Mouse (Mus musculus) spleen, embryonic (tissue): ENCODE measurements around the gene Etfb.

Experiments
- CTCF ChIA-PET: fragments of 350-600 bp; sonication (Branson Sonifier 250); formaldehyde crosslinking; loops from one replicate; lab custom pipeline; 2022; lab: Charles Lee

Etfb gene

DNA sequence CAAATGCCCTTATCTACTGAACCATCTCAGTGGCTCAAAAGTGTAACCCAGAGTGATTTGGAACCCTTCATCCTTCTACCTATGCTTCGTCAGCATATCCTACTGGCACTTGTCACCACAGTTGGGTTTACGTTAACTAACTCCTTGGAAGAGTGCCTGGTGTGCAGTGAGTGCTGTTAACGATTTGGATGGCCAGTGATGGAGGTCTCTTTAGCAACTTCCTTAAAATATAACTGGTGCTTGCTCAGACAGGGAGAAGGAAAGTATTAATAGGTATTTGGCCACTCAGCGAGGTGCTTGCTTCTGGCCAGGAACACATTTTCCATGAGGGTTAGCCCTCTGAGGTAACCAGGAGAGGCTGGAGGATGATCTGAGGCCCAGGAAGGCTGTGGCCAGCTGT lies 3.9 kb downstream of the Etfb start:
- CTCF ChIA-PET = no interaction called here

DNA sequence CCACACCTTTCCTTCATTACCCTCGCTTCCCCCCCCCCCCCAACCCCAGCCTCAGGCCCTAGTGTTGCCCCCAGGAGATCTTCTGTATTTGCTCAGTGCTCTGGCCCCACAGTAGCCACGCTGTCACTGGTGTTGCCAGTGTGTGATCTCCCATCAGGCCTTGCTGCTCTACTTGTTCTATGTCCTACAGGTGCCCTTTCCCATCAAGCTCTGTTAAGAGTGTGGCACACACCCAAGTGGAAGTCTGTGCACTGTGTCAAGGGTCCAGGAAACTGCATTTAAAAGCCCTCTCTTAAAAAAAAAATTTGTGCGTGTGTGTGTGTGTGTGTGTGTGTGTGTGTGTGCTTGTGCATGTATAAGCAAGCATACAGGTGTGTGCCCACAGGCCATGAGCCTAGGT lies 4.4 kb downstream of the Etfb start:
- CTCF ChIA-PET = no interaction called here

DNA sequence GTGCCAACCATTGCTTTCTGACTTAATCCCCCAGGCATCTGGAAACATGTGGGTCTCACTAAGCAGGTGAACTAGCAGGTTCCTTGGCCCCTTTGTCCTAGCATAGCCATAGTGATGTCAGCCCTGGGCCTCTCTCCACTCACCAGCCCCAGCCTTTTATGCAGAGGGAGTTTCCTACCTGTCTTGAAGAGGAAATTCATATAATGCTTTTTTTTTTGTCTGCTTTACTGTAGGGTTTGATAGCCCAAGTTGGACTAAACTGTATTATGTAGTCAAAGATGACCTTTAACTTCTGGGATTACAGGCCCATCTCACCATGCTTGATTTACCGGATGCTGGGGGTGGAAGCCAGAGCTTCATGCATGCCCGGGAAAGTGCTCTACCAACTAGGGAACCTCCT lies 5.9 kb downstream of the Etfb start:
- CTCF ChIA-PET = no interaction called here

DNA sequence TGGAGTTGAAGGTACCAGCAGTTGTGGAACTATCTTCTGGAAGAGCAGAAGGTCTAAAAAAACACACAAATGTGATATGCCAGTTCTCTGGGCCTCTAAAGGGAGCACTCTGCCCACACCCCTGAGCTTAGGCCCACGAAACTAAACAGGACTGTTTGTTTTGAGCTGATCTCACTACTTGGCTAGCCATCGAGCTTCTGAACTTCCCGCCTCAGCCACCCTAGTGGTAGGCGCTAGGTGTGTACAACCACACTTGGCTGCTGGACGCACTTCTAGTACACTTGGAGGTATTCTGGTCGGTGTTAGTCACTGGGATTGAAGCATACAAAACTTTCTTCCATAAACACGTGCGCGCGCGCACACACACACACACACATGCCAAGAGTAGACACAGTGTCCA lies 7.8 kb downstream of the Etfb start:
- CTCF ChIA-PET = no interaction called here

DNA sequence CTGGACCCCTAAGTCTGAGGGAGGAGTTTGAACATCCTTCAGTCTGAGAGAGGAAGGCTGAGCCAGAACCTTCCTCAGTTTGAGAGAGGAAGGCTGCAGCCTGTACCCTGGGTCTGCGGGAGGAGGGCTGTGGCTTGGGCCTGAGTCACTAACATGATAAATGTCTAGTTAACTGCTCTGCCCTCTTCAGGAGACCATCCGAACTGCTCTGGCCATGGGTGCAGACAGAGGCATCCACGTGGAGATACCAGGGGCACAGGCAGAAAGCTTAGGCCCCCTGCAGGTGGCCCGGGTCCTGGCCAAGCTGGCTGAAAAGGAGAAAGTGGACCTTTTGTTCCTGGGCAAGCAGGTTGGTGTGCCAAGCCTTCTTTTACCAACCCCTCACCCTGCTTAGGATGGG lies 8.7 kb downstream of the Etfb start:
- CTCF ChIA-PET = interaction anchor here (0.6 kb wide), 1 partner anchor 170 kb away, joined by 4 read pairs; no protein-coding TSS in a partner anchor

DNA sequence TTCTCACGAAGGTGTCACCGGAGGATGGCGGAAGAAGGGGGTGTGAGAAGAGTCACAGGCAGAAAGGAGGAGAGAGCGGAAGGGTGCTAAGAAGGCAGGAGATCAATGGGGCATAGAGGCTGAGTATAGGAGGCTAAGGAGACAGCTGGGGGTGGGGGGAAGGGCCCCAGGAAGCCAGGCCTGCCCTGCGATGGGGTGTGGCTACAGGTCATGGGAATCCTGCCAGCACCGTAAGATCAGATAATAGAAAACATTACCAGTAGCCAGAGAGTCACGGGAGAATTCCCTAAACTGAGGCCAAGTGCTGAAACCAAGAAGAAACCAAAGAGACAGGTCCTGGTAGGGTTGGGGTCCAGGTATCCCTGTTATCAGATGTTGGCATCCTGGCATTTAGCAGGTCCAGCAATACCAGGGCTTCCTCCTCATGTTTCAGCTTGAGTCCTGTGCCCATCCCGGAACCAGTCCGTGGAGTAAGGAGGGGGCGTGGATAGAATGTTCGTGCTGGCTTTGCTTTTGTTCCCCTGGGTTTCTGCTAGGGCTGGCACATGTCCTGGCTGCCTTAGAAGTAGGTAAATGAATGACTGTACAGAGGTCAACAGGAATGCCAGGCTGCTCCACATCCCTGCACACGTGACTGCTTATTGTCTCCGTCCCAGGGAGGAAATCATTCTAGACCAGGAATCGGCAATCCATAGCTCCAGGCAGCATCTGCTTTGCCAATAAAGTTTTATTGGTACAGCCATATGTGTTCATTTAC lies 9.9 kb downstream of the Etfb start:
- CTCF ChIA-PET = no interaction called here

DNA sequence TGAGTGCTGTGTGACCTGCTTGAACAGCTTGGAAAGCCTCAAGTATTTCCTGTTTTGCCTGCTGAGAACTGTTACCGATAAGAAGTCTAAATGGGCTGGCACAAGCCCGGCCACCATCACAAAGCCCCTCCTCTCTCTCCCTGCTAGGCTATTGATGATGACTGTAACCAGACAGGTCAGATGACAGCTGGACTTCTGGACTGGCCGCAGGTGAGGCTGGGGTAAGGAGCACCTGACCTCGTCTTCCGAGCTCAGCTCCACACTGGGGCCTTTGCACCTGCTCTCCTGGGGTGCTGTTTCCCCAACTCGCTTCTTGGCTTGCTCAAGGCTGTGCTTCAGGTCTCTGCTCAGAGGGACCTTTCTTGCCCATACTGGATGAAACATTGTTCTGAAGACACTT lies 10.5 kb downstream of the Etfb start:
- CTCF ChIA-PET = no interaction called here

DNA sequence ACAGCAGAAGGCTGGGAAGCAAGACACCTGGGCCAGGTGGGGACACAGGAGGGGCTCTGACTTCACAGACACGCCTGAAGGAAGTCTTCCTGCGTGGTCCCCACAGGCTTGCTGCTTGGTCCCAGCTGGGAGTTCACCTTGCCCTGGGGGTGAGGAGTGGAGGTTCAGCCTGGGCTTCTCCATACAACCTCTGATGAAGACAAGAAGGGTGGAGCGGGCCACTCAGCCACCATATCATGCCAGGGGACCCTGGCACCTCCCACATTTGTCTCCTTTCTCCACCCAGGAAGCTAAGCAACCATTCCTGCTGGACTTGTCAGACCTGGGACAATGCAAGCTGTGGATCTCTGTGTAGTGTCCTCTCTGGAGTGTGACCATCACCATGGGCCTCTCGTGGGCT lies 19.0 kb downstream of the Etfb start, which contains the start of gene Vsig10l:
Vsig10l (plus strand) TSS at position 301 of the 400 bp plus-strand sequence.
- CTCF ChIA-PET = no interaction called here

DNA sequence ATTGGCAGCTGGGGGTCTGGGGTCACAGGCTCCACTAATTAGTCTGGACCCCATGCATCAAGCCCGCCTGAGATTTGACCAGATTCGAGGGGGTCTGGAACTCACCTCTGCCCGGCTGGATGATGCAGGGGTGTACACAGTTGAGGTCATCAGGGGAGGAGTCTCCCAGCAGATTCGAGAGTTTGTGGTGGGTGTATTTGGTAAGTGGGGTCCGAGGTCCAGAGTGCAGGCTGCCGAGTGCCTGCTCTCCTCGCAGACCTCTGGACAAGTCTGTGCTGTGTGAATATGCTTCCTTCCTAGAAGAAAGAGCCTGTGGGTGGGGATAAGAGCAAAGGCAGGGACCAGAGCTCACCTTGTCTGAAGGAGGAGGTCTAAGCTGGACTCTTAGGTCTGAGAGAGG lies 20.1 kb downstream of the Etfb start:
- CTCF ChIA-PET = no interaction called here

DNA sequence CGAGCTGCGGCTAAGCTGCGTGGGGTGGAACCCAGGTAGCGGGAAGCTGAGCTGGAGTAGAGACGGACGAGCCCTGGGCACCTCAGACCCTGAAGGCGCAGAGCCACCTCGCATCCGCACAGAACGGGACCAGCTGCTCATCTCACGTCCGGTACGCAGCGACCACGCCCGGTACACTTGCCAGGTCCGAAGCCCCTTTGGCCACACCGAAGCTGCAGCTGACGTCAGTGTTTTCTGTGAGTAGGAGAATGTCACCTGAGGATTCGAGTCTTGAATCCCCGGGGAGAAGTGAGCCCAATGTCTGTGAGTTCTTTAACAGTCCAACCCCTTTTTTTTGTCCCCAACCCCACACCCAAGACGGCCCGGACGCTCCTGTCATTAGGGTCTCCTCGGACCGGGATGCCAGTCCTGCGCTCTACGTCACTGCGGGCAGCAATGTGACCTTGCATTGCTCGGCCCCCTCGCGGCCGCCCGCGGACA lies 21.0 kb downstream of the Etfb start:
- CTCF ChIA-PET = interaction anchor here (0.7 kb wide), 3 partner anchors 88 to 116 kb away, joined by 3 read pairs; no protein-coding TSS in a partner anchor

DNA sequence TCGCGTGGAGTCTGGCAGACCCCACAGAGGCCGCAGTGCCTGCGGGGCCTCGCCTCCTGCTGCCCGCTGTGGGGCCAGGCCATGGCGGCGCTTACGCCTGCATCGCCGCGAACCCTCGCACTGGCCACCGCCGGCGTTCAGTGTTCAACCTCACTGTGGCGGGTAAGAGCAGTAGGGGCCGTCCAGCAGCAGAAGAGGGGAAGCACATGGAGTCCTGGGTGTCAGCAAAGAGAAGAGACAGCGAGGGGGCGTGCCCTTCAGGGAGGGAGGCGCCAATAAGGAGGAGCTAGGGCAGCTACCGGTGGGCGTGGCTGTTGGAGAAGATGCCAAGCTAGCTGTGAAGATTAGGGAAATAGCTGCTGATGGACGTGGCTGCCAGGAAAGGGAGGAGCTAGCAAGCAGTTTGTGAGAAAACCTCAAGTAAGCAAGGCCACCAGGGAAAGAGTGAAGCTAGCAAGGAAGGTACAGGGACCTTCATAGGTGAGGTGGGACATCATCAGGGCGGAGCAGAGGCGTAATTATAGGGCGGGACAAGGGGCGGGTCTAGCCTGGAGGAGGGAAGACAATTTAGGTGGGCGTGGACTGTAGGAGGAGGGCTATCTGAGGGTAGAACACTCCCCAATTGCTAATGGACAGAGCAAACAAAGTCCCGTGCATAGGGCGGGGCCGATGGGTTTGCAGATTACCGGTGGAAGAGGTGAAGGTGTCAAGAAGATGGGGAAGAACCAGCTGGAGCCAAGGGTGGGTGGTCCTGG lies 21.6 kb downstream of the Etfb start:
- CTCF ChIA-PET = no interaction called here

DNA sequence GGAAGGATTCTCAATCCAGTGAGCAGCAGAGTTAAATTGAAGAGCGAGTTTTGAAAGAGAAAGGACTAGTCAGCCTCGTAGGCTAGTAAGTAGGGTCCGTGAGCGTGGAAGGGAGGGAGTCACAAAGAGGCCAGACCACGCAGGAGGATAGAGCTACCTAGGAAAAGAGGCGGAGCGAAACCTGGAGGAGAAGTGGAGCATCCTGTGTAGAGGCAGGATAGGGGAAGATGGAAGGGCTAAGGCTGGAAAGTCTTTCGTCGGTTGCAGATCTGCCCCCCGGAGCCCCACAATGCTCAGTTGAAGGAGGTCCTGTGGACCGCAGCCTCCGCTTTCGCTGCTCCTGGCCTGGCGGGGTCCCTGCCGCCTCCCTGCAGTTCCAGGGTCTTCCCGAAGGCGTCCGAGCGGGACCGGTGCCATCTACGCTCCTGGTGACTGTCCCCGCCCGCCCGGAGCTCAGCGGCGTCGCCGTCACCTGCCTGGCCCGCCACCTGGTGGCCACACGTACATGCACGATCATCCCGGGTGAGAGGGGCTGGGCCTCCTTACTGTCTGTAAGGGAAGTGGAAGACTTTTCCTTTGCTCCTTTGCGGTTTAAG lies 22.3 kb downstream of the Etfb start:
- CTCF ChIA-PET = interaction anchor here (0.5 kb wide), 1 partner anchor 113 kb away, joined by 4 read pairs; no protein-coding TSS in a partner anchor

DNA sequence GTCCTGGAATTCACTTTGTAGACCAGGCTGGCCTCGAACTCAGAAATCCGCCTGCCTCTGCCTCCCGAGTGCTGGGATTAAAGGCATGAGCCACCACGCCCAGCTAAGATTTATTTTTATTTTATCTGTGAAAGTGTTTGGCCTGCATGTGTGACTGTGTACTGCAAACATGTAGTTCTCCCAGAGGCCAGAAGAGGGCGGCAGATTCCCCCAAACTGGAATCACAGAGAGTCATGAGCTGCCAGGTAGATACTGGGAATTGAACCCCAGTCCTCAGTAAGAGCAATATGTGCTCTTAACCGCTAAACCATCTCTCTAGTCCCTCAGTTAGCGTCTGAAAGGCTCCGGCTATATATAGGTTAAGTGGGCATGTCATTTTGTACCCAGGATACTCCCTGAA lies 26.5 kb downstream of the Etfb start:
- CTCF ChIA-PET = interaction anchor here (1.1 to 1.5 kb wide), 2 partner anchors 8 to 115 kb away, joined by 3 read pairs; no protein-coding TSS in a partner anchor

DNA sequence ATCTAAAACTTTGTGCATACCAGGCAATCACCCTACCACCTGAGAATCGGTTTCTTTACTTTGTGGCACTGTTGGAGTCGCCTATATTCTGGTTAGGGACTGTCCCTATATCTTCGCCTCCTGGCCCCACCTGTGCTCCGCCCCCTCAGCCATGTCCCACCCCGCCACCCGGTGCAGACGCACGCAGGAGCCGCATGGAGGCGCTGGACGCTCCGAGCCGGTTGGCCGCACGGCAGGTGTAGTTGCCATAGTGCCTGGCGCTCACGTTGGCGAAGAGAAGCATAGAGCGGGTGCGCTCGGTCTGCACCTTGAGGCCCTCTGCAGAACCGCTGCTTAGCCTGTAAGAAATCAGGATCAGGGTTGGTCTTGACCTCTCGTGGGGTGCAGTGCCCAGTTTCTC lies 31.8 kb downstream of the Etfb start:
- CTCF ChIA-PET = no interaction called here

DNA sequence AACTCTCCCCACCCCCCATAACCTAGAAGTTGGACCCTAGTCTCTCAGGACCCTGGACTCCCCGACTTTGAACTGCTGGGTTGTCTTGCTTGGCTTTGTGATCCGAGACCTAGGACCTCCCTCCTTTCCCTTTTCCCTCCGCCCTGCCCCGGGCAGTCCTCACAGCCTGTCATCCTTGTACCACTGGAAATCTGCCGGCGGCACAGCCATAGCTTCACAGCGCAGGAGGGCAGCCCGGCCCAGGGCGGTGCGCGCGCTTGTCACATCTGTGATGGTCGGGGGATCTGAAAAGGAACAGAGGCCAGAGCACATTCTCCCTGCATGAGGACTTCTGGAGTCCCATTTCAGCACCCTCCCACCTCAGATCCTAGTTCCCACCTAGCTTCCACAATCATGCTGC lies 32.5 kb downstream of the Etfb start:
- CTCF ChIA-PET = no interaction called here

DNA sequence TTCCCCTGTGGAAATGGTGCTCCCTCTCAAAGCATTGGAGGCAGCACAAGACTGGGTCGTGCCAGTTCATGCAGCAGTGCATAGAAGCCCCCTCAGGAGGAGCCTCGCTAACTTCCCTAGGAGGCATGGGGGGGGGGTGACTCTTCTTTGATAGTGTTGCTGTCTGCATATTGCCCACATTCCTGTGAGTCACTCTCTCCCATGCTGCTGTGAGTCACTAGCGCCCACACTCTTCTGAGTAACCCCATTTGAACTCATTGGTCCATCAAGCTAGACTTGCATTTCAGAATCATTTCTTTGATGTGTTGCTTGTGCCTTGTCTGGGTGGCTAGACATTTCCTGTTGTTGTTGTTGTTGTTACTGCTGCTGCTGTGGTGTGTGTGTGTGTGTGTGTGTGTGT lies 37.3 kb downstream of the Etfb start:
- CTCF ChIA-PET = interaction anchor here (0.6 kb wide), 1 partner anchor 141 kb away, joined by 3 read pairs; no protein-coding TSS in a partner anchor

DNA sequence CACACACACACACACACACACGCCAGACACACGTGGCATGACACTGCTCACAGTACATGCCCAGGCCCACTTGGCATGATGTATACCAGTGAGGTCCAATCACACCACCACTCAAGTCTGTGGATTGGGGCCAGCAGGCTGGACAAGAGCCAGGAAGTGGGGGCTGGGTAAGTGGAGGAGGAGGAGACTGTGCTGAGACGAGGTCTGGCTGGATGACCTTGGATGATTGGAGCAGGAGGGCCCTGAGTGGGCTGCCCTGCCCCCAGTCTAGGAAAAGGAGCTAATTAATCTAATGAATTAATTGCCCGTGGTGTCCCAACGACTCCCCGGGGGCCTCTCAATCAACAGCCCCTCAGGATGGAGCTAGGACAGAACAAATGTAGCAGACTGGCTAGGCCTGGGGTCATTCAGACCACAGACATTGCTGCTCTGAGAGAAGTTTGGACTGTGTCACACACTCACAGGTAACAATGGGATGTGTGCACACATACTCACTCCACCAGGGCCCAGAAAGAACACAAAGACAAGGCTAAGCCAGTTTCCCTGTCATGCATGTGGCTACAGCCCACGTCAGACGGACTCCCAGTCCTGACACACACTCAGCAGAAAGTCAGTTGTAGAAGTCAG lies 38.3 kb downstream of the Etfb start:
- CTCF ChIA-PET = interaction anchor here (0.6 kb wide), 2 partner anchors 114 to 140 kb away, joined by 3 read pairs; no protein-coding TSS in a partner anchor

DNA sequence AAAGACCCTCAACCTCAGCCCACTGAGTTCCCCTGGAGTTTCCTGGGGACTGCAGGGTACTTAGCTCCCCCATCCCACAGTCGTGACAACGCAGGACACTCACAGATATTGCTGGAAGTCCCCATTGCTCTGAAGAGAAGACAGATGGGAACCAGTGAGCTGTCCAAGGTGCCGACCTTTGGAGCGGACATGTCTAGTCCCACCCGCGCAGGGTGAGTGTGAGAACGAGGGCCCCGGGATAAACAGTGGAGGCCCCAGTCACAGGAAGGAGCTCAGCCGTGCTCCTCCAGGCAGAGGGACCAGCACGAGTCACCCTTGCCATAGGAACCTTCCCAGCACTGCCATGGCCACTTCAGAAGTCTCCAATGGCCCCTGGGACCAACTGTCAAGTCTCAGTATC lies 39.4 kb downstream of the Etfb start:
- CTCF ChIA-PET = interaction anchor here (0.7 kb wide), 1 partner anchor 50 kb away, joined by 6 read pairs; no protein-coding TSS in a partner anchor

DNA sequence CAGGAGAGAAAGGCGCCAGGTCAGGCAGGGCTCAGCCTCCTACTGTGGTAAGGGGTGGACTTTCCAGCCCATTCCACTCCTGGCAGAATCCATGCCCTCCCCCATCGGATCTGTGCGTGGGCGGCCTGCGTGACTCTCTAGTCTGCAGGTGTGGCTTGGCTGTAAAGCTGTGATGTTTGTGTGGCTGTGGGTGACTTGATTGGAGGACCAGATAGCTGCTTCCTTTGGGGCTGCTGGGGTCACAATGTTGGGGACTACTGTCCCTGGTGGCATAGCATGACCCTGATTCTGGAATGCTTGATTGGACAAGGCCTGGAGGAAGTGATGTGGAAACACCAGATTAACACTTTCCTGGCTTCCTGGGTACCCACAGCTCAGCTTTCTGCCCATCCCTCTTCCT lies 44.8 kb downstream of the Etfb start:
- CTCF ChIA-PET = no interaction called here

DNA sequence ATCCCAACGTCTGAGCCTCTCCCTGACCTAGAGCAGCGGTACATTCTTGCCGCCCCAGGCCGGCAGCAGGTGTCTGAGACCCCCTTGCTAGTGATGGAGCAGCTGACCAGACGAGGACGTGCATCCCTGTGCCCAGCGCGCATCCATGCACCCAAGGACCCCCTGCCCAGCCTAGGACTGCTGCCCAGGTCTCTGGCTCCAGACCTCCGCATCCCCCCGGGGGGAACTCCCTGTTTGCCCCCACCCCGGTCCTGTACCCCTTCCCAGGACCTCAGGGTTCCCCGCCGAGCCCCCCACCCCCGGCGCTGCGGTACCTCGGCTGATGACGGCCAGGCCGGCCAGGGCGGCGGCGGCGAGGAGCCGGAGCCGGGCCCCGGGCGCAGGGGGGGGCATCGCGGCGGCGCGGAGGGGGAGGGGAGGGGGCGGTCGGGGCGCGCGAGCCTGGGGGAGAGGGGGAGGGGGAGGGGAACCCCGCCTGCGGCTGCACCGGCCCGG lies 45.8 kb downstream of the Etfb start, which contains the start of gene Iglon5:
Iglon5 (minus strand) TSS at position 445 of the 495 bp plus-strand sequence.
- CTCF ChIA-PET = no interaction called here

DNA sequence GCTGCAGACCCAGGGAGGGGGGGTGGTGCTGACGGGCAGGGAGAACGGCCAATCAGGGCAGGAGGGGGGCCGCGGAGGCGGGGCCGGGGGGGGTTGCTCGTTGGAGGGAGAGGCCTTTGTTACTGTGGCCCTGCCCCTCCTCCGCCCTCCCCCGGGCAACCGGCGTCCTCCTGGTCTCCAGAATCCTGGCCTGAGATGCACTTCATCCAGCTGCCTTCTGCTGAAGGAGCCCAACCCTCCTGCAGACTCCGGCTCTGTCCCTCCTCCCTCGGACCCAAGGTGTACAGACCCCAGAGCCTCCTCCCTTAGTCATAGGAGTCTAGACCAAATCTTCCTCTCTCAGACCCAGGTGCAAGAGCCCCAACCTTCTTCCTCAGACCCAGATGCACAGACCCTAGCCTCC lies 46.3 kb downstream of the Etfb start:
- CTCF ChIA-PET = no interaction called here
